Mouse (Mus musculus) embryo, embryonic 9.5 days (tissue): ENCODE measurements around the gene Cdrt4.

Experiments
- DNase-seq: peaks from one replicate; pipeline ENCODE4 v3.0.0-alpha.2; 2017; ENCODE audit errors: extremely low spot score

The Cdrt4 gene

GRCm38 (mm10) chr11:62996522-62996898, 45.5 kb downstream of the Cdrt4 start:
- no peak for DNase-seq

- no peak for DNase-seq
Observed at GRCm38 (mm10) chr11:62997039-62997717, 46.2 kb downstream of the Cdrt4 start.

- DNase-seq = no peak
Observed at GRCm38 (mm10) chr11:62997718-62998281, 46.8 kb downstream of the Cdrt4 start.

GRCm38 (mm10) chr11:63000126-63000525, 49.1 kb downstream of the Cdrt4 start:
- DNase-seq = no peak

GRCm38 (mm10) chr11:63004617-63005016, 53.6 kb downstream of the Cdrt4 start:
- DNase-seq = no peak

GRCm38 (mm10) chr11:63007376-63007775, 56.4 kb downstream of the Cdrt4 start:
- DNase-seq = no peak

- no peak for DNase-seq
Observed at GRCm38 (mm10) chr11:63008004-63008403, 57.0 kb downstream of the Cdrt4 start.

GRCm38 (mm10) chr11:63009761-63010160, 58.8 kb downstream of the Cdrt4 start:
- no peak for DNase-seq

GRCm38 (mm10) chr11:63017327-63018082, 66.5 kb downstream of the Cdrt4 start:
- no peak for DNase-seq

- DNase-seq = no peak
Observed at GRCm38 (mm10) chr11:63018083-63018622, 67.2 kb downstream of the Cdrt4 start.

GRCm38 (mm10) chr11:63020633-63021032, 69.6 kb downstream of the Cdrt4 start:
- peak; percentile 20 for DNase-seq

GRCm38 (mm10) chr11:63021141-63021806, 70.3 kb downstream of the Cdrt4 start:
- DNase-seq = peak; percentile 12

GRCm38 (mm10) chr11:63023461-63023860, 72.5 kb downstream of the Cdrt4 start:
- DNase-seq = no peak

- peak; percentile 27 for DNase-seq
Observed at GRCm38 (mm10) chr11:63024136-63024535, 73.1 kb downstream of the Cdrt4 start.

GRCm38 (mm10) chr11:63025476-63025875, 74.5 kb downstream of the Cdrt4 start:
- no peak for DNase-seq

- DNase-seq = no peak
Observed at GRCm38 (mm10) chr11:63026651-63027141, 75.7 kb downstream of the Cdrt4 start.

GRCm38 (mm10) chr11:63028131-63028530, 77.1 kb downstream of the Cdrt4 start:
- no peak for DNase-seq

GRCm38 (mm10) chr11:63029148-63029714, 78.2 kb downstream of the Cdrt4 start:
- peak; percentile 20 for DNase-seq

- DNase-seq = no peak
Observed at GRCm38 (mm10) chr11:63029721-63030120, 78.7 kb downstream of the Cdrt4 start.

GRCm38 (mm10) chr11:63035420-63036211, 84.6 kb downstream of the Cdrt4 start:
- no peak for DNase-seq
